Mouse (Mus musculus): ENCODE measurements around the gene Bcl11a.

DNA sequence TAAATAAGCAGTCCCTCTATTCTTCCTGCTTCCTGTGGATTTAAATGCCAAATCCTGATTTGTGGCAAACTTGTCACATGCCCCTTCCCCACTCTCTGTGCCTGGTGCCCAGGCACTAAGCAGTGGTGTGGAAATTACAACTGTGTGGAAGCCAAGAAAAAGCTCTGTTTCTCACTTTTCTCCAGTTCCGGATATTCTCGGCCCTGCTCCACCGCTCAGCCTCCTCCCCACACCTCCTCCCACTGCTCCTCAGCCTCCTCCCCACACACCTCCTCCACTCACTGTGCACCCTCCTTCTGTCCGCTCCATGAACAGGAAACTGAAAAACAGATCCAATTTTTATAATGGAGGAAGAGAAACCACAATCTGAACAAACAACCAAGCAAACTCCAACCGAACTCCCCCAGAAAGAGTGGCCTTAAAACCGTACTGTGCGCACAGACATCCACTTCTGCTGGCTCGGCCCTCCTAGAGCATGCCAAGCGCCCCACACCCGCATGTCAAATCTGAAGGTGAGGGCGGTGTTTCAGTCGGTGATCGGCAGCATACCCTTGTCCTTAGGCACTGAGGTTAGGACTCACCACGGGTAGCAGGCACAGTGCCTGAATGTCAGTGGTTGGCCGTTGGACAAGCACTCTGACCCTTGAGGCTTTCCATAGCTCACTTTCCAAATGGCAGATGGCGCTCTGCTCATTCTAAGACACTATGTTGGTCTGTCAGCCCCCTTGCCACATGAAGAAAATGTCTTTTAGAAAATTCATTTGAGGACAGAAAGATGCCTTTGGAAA lies 66.5 kb downstream of the Bcl11a start:
- TF ChIP-seq POLR2A (IDR thresholded peaks at IDR 0.05; ENCODE audit: borderline replicate concordance, low read depth, low read length) (no peak), CTCF (IDR thresholded peaks at IDR 0.05; ENCODE audit: low read depth, low read length) (no peak)

All from bone marrow macrophage, adult 2 months (primary cell).